Mouse (Mus musculus): ENCODE data around the gene Slc36a3. TPM values are rescaled to one million over a fixed set of nuclear protein-coding genes. Genes with fewer than 3 reads are reported as not detected.

Gene Slc36a3
- total RNA-seq, 2 experiments from 2014 or later, result not detected

Other genes with a start within 250 kb of the Slc36a3 start
- gene Gpx3, start 249.3 kb downstream of the Slc36a3 start, total RNA-seq (2021), result 10 to 100 TPM; 23.2 to 36.0 TPM
- 10 to 100 TPM; 31.7 to 37.5 TPM for gene Tnip1, start 188.8 kb downstream of the Slc36a3 start, total RNA-seq (2021)
- gene Anxa6, start 118.3 kb downstream of the Slc36a3 start, total RNA-seq (2021), result 100 to 1,000 TPM; 297 to 313 TPM
- gene Ccdc69, start 73.6 kb downstream of the Slc36a3 start, total RNA-seq (2021), result 10 to 100 TPM; 14.1 to 14.4 TPM
- 10 to 100 TPM; 12.3 to 14.5 TPM for gene Gm2a, start 53.6 kb downstream of the Slc36a3 start, total RNA-seq (2021)
- 1 to 10 TPM; 3.4 to 6.5 TPM for gene Slc36a2, start 33.4 kb upstream of the Slc36a3 start, total RNA-seq (2021)
- 1 to 10 TPM; 7.3 to 7.4 TPM for gene Slc36a1, start 52.6 kb upstream of the Slc36a3 start, total RNA-seq (2021)
- under 1 TPM; 0.14 to 0.26 TPM for gene Fat2, start 184.9 kb upstream of the Slc36a3 start, total RNA-seq (2021)